Mouse (Mus musculus) natural killer cell, adult 2 months (primary cell): ENCODE data around the gene Cep68.
A peak's percentile ranks its signal among the peaks of the same experiment; 100 is the strongest.

Experiments used
- DNase-seq, 2 experiments: peaks; one replicate each; pipeline ENCODE4 v3.0.0; 2022; ENCODE audit warnings: low spot score in 2 of 2

Cep68 gene

DNA sequence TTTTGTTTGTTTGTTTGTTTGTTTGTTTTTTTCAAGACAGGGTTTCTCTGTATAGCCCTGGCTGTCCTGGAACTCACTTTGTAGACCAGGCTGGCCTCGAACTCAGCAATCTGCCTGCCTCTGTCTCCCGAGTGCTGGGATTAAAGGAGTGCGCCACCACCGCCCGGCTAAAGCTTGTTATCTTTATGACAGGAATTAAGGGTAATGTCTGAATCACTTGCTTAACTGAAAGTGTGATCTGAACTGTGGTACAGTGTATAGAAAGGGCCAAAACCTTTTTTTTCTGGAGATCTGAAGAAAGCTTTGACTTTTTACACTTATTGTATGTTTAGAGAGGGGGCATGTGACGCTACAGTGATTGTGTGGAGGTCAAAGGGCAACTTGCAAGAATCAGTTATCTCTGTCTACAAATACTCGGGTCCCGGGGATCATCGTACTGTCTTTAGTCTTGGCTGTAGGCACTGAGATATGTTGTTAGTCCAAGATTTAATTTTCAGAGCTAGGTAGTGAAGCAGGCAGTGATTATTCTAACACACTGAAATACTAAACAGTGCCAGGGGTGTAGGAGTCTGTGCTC lies 44.3 kb downstream of the Cep68 start:
- DNase-seq = no peak

DNA sequence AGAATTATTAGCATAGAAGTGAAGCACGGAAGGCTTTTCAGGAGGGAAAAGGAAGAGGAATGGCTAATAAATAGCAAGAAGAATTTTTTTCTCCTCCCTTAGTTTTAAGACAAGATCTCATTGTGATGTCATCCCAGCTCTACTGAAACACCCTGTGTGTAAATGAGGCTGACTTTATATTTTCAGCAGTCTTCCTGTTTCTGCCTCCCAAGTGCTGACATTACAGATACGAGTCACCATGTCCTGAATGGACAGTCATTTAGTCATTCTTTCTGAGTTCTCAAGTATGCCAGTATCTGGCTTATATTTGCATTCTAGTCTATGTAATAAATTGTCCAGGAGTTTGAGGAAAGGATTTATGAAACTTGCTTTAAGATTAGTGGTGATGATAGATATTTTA lies 44.9 kb downstream of the Cep68 start:
- no peak for DNase-seq

DNA sequence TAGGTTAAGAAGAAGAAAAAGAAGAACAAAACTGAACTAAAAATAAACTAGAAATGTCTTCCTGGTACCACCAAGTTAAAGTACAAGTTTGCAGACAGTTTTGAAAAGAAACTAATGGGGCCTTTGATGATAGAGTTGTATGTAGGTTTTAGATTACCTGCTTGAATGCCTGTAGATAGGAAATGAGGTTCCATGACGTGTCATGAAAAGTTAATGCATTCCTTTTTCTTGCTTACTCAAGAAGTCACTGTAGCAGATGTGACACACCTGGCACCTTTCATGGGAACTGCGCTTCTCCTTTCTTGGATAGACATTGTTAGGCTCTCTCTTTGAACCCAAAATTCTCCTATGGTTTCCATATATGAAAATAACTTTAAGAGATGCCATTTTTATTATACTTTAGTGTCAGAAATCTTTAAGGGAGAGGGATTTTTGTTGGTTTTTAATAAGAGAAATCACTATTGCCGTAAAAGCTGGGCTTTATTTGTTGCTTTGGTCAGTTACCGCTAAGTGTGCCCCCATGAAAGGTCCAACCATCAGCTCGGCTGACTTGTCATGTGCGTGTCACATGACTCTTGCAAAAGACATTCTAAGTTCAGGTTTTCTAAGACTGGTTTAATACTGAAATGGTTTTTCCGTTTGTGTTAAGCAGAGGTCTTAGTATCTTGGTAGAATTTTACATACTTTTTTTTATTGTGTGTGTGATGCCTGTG lies 46.8 kb downstream of the Cep68 start:
- DNase-seq = no peak

DNA sequence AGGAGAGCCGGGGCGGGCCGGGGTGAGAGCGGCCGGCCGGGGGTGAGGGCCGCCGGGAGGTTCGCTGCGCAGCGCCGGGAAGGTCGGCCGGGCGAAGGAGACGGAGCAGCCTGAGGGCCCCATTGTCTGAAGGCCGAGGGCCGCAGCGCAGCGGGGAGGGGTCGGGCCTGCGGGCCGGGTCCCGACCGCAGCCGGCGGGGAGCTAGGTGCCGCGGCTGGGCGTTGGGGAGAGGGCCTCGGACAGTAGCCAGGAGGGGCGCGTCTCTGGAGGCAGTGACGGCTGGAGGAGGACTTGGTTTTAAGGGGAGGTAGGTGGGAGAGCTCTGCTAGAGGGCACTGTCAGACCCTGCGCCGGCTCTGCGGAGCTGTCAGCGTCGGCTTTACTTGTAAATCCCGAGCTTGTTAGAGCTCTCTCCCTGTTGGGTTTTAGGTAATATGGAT lies 47.5 kb downstream of the Cep68 start:
- peak; percentile 24 to 32 for DNase-seq

DNA sequence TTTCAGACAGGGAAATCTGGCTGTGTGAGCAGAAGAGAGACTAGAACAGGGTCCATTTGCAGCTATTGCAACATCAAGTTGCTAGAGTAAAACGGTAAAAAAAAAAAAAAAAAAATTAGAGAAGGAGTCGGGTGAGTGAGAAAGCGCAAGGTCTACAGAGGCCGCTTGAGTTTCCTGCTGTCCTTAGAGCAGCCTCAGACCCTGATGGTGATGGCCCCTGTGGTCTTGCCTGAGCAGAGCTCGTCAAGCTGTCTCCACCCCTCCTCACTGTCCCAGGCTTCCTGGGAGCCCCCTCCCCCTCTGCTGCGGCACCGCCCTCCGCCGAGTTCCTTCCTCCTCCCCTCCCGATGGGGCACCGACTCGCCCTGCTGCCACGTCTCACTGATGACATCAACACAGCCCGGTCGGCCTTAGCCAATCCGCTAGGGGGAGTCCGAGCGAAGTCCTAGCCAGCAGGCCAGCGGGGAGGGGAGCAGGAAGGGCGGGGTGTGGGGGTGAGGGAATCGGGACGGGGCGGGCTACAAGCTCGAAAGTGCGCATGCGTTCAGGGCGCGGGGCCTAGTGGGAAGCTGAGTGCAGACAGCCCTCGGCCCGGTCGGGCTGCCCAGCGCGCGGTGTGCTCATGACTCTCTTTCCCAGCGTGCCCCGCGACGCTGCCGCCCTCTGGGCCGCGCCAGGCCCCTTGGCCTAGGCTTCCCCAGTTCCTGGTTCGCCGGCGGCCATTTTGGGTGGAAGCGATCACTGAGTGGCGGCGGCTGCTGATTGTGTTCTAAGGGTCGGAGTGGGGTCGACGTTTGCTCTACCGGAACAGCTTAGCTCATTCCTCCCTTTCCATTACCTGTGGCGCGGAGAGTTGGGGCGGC lies 48.3 kb downstream of the Cep68 start, which contains the start of gene Rab1a:
Gene Rab1a (plus strand): TSS at position 720 of the 863 bp plus-strand sequence.
- DNase-seq = peak; percentile 100

DNA sequence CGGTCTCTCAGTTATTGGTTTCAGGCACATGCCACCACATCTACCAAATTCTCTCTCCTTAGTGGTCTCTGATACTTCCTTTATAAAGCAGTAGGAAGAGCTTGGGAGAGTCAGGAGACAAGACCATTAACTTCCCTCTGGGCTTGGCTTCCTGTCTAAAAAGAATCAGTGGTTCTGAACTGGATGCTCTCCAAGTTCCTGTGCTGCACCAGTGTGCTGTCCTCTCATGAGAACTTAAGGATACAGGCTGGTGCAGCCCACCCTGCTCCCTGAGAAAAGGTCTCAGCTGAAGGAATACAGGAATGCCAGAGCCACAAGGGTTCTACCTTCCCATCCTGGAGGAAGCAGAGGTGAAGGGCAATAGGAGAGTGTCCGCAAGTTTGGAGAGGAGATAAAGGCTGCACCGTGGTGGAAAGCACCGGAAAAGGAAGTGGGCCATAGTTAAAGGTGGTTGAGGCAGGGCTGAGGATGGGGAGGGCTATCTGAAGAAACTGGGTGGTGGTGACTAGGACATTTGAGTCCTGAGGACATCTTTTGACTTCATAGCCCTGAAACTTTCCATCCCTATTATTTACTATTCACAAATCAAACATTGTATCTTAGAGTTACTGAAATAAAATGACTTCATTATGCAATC lies 56.0 kb downstream of the Cep68 start:
- DNase-seq = no peak

DNA sequence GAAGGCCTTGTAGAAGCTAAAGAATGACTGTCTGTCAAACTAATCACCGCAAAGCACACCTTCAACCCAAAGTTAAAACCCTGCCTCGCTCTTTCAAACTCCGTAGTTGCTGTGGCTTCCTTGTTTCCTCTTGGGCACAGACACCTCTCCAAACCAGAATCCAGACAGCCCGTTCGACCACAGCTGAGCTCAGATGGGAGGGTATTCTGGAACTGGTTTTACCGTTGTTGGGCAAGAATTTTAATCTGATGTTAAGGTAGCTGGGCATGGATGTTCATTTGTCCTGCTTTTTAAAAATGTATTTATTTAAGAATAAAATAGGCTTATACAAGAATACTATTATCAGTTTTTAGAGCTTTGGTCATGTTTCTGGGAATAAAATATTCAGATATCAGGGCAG lies 62.0 kb downstream of the Cep68 start:
- no peak for DNase-seq
